Mouse (Mus musculus) cerebellum, adult 9-11 months (tissue): ENCODE measurements around the gene Akap6.

ENCODE experiments used
- DNase-seq: peaks from one replicate; pipeline ENCODE4 v3.0.0; 2022

The Akap6 gene

GRCm38 (mm10) chr12:52699146-52699545, at the start of gene Akap6:
TSS of gene Akap6 (plus strand) at chr12:52699383.
- peak; percentile 82 for DNase-seq

- DNase-seq: no peak
These were observed 36.0 kb upstream of the Akap6 start for GRCm38 (mm10) chr12:52662907-52663790.

GRCm38 (mm10) chr12:52664944-52665343, 34.2 kb upstream of the Akap6 start:
- no peak for DNase-seq

GRCm38 (mm10) chr12:52671436-52671835, 27.7 kb upstream of the Akap6 start:
- no peak for DNase-seq

- DNase-seq: no peak
These were observed 27.2 kb upstream of the Akap6 start for GRCm38 (mm10) chr12:52671943-52672342.

GRCm38 (mm10) chr12:52673361-52673960, 25.7 kb upstream of the Akap6 start:
- no peak for DNase-seq

- peak; percentile 29 for DNase-seq
These were observed 24.2 kb upstream of the Akap6 start for GRCm38 (mm10) chr12:52675010-52675409.

GRCm38 (mm10) chr12:52687355-52687754, 11.8 kb upstream of the Akap6 start:
- DNase-seq: no peak

GRCm38 (mm10) chr12:52688712-52689111, 10.5 kb upstream of the Akap6 start:
- no peak for DNase-seq

GRCm38 (mm10) chr12:52691552-52691951, 7.6 kb upstream of the Akap6 start:
- DNase-seq: no peak

GRCm38 (mm10) chr12:52692290-52692974, 6.8 kb upstream of the Akap6 start:
- DNase-seq: no peak

GRCm38 (mm10) chr12:52697407-52698109, 1.6 kb upstream of the Akap6 start:
- no peak for DNase-seq

GRCm38 (mm10) chr12:52698276-52698930, 780 bp upstream of the Akap6 start:
- DNase-seq: peak; percentile 28

GRCm38 (mm10) chr12:52699961-52700696, 946 bp downstream of the Akap6 start:
- peak; percentile 45 for DNase-seq

- peak; percentile 49 for DNase-seq
These were observed 1.6 kb downstream of the Akap6 start for GRCm38 (mm10) chr12:52700697-52701191.

GRCm38 (mm10) chr12:52701201-52701641, 2.0 kb downstream of the Akap6 start:
- peak; percentile 39 for DNase-seq

- no peak for DNase-seq
These were observed 3.3 kb downstream of the Akap6 start for GRCm38 (mm10) chr12:52702368-52702967.

GRCm38 (mm10) chr12:52704081-52704480, 4.9 kb downstream of the Akap6 start:
- DNase-seq: no peak

- no peak for DNase-seq
These were observed 5.6 kb downstream of the Akap6 start for GRCm38 (mm10) chr12:52704810-52705209.

GRCm38 (mm10) chr12:52711382-52711781, 12.2 kb downstream of the Akap6 start:
- DNase-seq: no peak
